Mouse (Mus musculus) left cerebral cortex, adult 2 months (tissue): Measurements from ENCODE around the gene Spc24. TPM values are rescaled to one million over a fixed set of nuclear protein-coding genes. Genes with fewer than 3 reads are reported as not detected.
A peak's percentile ranks its signal among the peaks of the same experiment; 100 is the strongest.
"Not testable (repeated sequence)": the region's sequence is repeated elsewhere in the genome, so short reads cannot be mapped to it uniquely, and the experiment has no call there.

ENCODE experiments used
- DNase-seq, 2 experiments: peaks; one replicate each; pipeline ENCODE4 v3.0.0; 2021 to 2022; ENCODE audit warnings: low spot score in 2 of 2, mixed read lengths in 1 of 2; ENCODE audit errors: extremely low spot score in 1 of 2
- H3K27ac ChIP-seq: fragments of 200-600 bp; 2 replicates; pipeline ENCODE4 v1.8.1; 2022
- H3K4me3 ChIP-seq: fragments of 200-600 bp; 2 replicates; pipeline ENCODE4 v1.8.1; 2022
- CTCF ChIP-seq: fragments of 200-600 bp; IDR thresholded peaks from 2 replicates; pipeline ENCODE4 v1.8.1; 2022; ENCODE audit warnings: antibody characterized with exemption, mild to moderate bottlenecking, moderate library complexity
- intact Hi-C: fragments of 180-260 bp; cut with DNase I; formaldehyde crosslinking; loops from one replicate; pipeline ENCODE4 v1.15.1; 2025
- total RNA-seq, 2 experiments: library from RNA; stranded (reverse); gene quantifications; 2 replicates each; pipeline ENCODE4 v1.2.3; 2021

Gene Spc24
- total RNA-seq, 2 experiments from 2014 or later = 1.7 to 2.4 TPM

- intact Hi-C loops = no loop called here
- Histone ChIP-seq H3K27ac (no peak overlapping the region), H3K4me3 (no peak overlapping the region)
- DNase-seq = no peak
- TF ChIP-seq CTCF = no peak
Measured at GRCm38 (mm10) chr9:21796259-21796658, 36.2 kb upstream of the Spc24 start.

GRCm38 (mm10) chr9:21795579-21795978 is 35.5 kb upstream of the Spc24 start:
- no peak for DNase-seq
- intact Hi-C loops = no loop called here
- no peak for TF ChIP-seq CTCF
- Histone ChIP-seq H3K27ac (no peak overlapping the region), H3K4me3 (no peak overlapping the region)

- Histone ChIP-seq H3K27ac (no peak overlapping the region), H3K4me3 (no peak overlapping the region)
- TF ChIP-seq CTCF = no peak
- DNase-seq = no peak
- intact Hi-C loops = no loop called here
Measured at GRCm38 (mm10) chr9:21794925-21795324, 34.8 kb upstream of the Spc24 start.

GRCm38 (mm10) chr9:21794344-21794834 is 34.3 kb upstream of the Spc24 start:
- DNase-seq = no peak
- intact Hi-C loops = no loop called here
- no peak for TF ChIP-seq CTCF
- no peak overlapping the region for H3K27ac ChIP-seq
- no peak overlapping the region for H3K4me3 ChIP-seq

GRCm38 (mm10) chr9:21793507-21793906 is 33.4 kb upstream of the Spc24 start:
- H3K27ac ChIP-seq, intact Hi-C loops, H3K4me3 ChIP-seq, DNase-seq: not testable (repeated sequence)

- H3K27ac ChIP-seq = no peak overlapping the region; the same call in 1 of the 2 replicates
- peak; percentile 44 to 47 for DNase-seq
- intact Hi-C loops = no loop called here
- no peak for TF ChIP-seq CTCF
- H3K4me3 ChIP-seq = no peak overlapping the region
Measured at GRCm38 (mm10) chr9:21792644-21793043, 32.5 kb upstream of the Spc24 start.

GRCm38 (mm10) chr9:21791861-21792260 is 31.8 kb upstream of the Spc24 start:
- H3K4me3 ChIP-seq = no peak overlapping the region
- H3K27ac ChIP-seq = no peak overlapping the region
- no peak for DNase-seq
- no peak for TF ChIP-seq CTCF
- intact Hi-C loops = no loop called here

- TF ChIP-seq CTCF = no peak
- no peak for DNase-seq
Measured at GRCm38 (mm10) chr9:21788234-21788633, 28.1 kb upstream of the Spc24 start.

GRCm38 (mm10) chr9:21787654-21788053 is 27.6 kb upstream of the Spc24 start:
- no peak for TF ChIP-seq CTCF
- Histone ChIP-seq H3K4me3 (no peak overlapping the region), H3K27ac (no peak overlapping the region)
- intact Hi-C loops = loop anchor here (1.0 kb wide), 1 partner anchor 17 kb away; no protein-coding TSS in a partner anchor
- no peak for DNase-seq

More at GRCm38 (mm10) chr9:21788234-21788633, 28.1 kb upstream of the Spc24 start:
- Histone ChIP-seq H3K27ac (no peak overlapping the region), H3K4me3 (no peak overlapping the region)
- intact Hi-C loops = no loop called here

GRCm38 (mm10) chr9:21786906-21787305 is 26.8 kb upstream of the Spc24 start:
- peak; percentile 55 to 60 for DNase-seq
- Histone ChIP-seq H3K4me3 (no peak overlapping the region), H3K27ac (no peak overlapping the region)
- intact Hi-C loops = loop anchor here (1.0 kb wide), 1 partner anchor 17 kb away; no protein-coding TSS in a partner anchor
- peak; percentile 79 for TF ChIP-seq CTCF

- H3K27ac ChIP-seq, DNase-seq, intact Hi-C loops, H3K4me3 ChIP-seq: not testable (repeated sequence)
Measured at GRCm38 (mm10) chr9:21786309-21786708, 26.2 kb upstream of the Spc24 start.

- intact Hi-C loops = no loop called here
- TF ChIP-seq CTCF = no peak
Measured at GRCm38 (mm10) chr9:21784517-21785307, 24.6 kb upstream of the Spc24 start.

More at GRCm38 (mm10) chr9:21784517-21785307, 24.6 kb upstream of the Spc24 start:
- no peak overlapping the region for H3K4me3 ChIP-seq
- no peak overlapping the region for H3K27ac ChIP-seq
- no peak for DNase-seq
